Mouse (Mus musculus) right cerebral cortex, adult 18-20 months (tissue): ENCODE data around the gene Tpst1.
"Not testable (repeated sequence)": the region's sequence is repeated elsewhere in the genome, so short reads cannot be mapped to it uniquely, and the experiment has no call there.

Source experiments
- DNase-seq: peaks from one replicate; pipeline ENCODE4 v3.0.0; 2022; ENCODE audit warnings: mixed read lengths

The Tpst1 gene

DNA sequence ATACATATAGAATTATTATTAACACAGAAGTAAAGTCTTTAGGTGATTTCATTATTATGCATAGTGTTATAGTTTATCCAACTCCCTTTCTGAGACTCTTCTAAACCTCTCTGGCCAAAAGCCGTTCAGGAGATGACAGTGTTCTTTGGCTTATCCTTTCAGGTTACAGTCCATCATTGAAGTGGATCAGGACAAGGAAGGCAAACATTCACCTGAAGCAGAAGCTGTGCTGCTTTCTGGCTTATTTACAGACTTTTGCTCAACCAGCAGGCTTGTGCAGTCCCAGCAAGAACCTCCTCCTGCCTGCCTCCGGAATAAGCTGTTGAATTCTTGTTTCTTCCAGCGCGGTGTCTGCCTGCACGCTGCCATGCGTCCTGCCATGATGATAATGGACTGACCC lies at the start of gene Tpst1:
TSS of gene Tpst1 (plus strand) at position 301 of the 400 bp plus-strand sequence.
- no peak for DNase-seq

- peak; percentile 74 for DNase-seq
Observed at GRCm38 (mm10) chr5:130023767-130024539, 49.2 kb upstream of the Tpst1 start.

GRCm38 (mm10) chr5:130027134-130027533 lies 46.0 kb upstream of the Tpst1 start:
- DNase-seq: no peak

- no peak for DNase-seq
Observed at GRCm38 (mm10) chr5:130027696-130028095, 45.4 kb upstream of the Tpst1 start.

DNA sequence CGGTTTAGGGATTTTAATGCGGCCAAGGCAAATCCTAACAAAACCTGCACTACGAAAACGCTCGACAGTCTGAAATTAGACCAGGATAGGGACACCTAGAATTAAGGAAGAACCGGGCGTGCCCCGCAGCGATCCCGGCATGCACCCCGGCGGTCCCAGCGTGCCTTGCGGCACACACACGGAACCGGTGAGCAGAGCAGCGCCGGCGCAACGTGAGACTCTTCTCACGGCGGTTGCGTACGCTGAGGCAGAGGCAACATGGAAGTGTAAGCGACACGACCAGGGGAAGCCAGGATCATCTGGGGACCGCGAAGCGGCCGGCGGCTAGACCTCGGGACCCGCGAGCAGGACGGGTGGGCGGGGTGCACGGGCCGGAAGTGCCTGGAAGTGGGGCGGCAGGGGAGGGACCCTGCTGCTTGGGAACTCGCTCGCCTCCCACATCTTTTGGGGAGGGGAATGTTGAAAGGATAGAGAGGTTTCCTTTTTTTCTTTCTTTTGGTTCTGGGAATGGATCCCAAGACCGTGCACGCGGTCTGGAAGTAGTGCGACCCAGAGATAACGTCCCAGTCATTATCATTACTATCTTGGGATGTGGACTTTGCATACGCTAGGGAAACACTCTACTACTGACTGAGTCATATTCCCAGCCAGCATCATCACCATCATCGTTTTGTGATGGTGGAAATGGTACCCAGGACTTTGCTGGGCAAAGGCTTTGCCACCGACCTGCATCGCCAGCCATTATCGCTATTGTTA lies 43.8 kb upstream of the Tpst1 start, which contains the start of the genes Asl and Crcp:
TSS of gene Asl (minus strand) at position 106 of the 756 bp plus-strand sequence.
TSS of gene Crcp (plus strand) at position 149 of the 756 bp plus-strand sequence.
- peak; percentile 93 for DNase-seq

- no peak for DNase-seq
Observed at GRCm38 (mm10) chr5:130031410-130032390, 41.4 kb upstream of the Tpst1 start.

DNA sequence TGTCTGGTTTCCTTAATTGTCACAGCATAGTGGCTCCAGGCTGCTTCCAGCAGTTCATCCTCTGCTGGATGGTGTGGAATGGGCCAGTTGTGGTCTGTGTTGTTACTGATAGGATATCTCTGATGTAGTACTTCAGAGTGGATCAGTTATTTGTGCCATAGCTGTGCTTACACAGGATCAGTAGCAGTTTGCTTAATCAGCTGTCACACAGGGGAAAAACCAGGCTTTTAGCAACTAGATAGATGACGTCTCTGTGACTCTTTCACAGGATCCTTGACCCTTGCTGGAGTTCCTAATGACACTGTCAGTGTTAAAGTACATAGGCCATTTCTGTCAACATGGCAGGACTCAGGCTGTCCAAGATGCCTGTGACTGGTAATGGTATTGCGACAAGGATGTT lies 39.3 kb upstream of the Tpst1 start:
- DNase-seq: no peak

- not testable (repeated sequence) for DNase-seq
Observed at GRCm38 (mm10) chr5:130036300-130036699, 36.8 kb upstream of the Tpst1 start.

DNA sequence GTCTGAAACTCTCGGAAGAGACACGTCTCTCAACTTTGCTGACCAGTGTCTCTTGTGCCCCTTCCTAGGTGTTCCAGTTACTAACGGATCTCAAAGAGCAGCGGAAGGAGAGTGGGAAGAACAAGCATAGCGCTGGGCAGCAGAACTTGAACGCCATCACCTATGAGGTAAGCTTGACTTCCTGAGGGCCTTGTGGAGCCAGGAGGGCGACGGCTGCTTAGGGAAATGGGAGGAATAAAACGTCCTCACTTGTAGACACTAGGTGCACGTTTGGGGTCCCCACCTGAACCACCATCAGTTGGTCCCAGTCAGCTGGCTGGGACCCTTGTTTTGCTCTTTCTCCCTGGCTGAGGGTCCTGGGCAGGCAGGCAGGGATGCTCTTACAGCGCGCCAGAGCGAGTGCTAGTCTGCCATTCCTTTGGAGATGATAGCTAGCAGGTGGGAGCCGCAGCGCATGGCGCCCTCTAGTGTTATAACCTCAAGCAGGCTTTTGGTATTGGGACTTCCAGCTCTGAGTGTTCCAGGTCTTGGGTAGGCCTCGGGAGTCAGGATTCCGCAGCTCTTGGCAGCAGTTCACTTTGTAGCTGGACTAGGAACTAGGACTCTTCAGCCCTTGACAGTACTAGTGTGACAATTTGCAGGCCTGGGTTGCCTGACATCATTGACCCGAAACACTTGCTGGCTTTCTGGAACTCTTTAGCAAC lies 35.2 kb upstream of the Tpst1 start:
- peak; percentile 44 for DNase-seq

DNA sequence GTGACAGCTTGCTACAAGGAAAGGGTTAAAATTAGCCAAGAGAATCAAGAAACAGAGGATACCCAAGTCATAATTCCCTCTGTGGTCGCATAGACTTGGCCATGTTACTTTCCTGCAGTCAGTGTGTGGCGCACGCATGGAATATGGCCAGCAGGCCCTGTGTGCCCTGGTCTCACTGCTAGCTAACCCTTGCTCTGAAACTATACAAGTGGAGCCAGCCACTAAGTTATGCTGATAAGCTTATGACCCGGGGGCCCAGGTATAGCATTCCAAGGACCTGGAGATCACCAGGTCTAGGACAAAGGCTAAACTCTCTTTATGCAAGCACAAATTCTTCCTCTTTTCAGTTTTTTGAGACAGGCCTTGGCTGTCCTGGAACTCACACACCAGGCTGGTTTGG lies 32.3 kb upstream of the Tpst1 start:
- DNase-seq: no peak

- DNase-seq: no peak
Observed at GRCm38 (mm10) chr5:130041262-130041661, 31.9 kb upstream of the Tpst1 start.

DNA sequence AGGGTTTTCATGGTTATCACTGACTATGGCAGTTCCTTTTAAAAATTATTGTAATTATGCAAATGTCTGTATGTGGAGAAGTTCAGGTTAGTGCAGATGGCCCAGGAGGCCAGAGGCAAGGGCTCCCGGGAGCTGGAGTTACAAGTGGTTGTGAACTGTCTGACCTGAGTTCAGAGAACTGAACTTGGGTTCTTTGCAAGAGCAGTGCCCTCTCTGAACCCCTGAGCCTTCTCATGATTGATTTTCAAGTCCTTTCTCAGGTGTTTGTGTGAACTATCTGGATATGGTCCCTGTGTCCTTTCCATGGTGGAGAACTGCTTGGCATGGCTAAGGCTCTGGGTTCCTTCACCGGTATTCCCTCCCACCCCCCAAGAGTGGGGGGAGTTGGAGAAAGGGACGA lies 29.4 kb upstream of the Tpst1 start:
- no peak for DNase-seq

GRCm38 (mm10) chr5:130044201-130044695 lies 28.9 kb upstream of the Tpst1 start:
- DNase-seq: peak; percentile 58

DNA sequence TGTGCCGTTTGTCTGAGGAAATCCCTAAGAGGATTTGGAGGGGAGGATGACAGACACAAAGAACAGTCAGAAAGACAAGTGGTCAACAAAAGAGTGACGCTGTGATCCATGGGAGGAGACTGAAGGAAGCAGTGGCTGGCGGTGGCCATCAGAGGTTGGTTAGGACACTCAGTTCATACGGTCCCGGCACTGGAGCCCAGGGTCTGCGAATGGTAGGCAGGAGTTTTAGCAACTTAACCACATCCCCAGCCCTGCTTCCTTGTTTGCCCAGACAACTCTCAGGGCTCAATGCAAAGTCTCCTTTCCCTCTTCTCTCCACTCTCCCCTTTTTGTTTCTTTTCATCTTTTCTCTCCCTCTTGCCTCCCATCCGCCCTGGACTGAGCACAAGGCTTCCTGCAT lies 27.0 kb upstream of the Tpst1 start:
- no peak for DNase-seq

DNA sequence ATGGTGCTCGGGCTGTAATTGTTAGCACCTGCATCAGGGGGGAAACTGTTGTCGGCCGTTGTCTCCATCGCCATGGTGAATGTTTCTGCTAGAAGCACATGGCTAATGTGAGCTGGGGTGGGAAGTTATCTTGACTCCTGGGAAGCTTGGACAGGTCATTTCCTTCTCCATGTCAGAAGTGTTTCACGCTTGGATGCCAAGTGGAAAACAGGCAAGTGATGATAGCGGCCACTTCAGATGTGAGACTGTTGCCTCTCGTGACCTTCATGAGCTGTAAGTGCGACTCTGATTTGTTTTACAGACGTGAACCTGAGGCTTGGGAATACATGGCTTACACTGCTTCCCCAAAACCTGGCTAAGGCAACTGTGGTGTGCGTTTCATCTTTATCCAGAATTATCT lies 26.5 kb upstream of the Tpst1 start:
- DNase-seq: no peak

GRCm38 (mm10) chr5:130047013-130047412 lies 26.1 kb upstream of the Tpst1 start:
- DNase-seq: no peak

- no peak for DNase-seq
Observed at GRCm38 (mm10) chr5:130048786-130049520, 24.2 kb upstream of the Tpst1 start.

- DNase-seq: no peak
Observed at GRCm38 (mm10) chr5:130050416-130050815, 22.7 kb upstream of the Tpst1 start.

DNA sequence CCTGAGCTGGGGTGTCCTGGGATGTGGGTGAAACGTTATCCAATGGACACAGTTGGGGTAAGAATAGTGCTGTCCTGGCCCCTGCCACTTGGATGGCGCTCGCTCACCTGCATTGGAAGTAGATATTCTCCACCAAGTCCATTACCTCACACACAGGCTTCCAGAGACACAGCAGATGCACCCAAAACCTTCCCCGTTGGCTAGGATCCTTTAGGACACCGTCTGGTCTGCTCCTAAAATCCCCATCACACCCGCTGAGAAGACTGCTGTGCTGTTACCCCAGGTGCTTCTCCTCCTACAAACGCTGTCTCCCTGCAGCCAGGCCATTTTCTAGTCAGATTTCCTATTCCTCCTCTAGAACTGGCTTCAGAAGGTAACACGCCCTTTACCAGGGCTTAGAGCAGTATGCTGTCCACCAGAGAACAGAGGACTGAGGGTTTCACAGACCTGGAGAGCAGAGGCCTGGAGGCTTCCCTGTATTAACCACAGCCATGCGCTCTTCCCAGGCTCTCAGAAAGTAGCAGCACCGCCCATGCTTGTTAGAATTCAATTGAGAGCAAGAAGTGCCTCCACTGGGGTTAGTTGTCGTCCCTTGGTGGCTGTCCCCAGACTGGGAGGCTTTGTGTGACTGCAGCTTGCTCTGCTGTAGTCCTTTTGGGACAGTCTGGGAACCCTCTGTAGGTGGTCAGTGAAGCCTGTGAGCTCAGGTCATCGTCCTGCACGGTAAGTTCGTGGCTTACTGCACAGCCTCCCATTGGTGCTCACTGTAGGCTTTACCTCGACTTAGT lies 21.9 kb upstream of the Tpst1 start:
- no peak for DNase-seq

GRCm38 (mm10) chr5:130052510-130052909 lies 20.6 kb upstream of the Tpst1 start:
- DNase-seq: no peak
